Mouse (Mus musculus) E14TG2a.4 (cell line): ENCODE measurements at regions not wholly inside any gene's neighbourhood (a gene's known extent, or its start where the extent isn't known, plus 50 kb on each side); places are given as distances from the start of the nearest gene placed in this dataset.

ENCODE experiments used
- H3K27me3 ChIP-seq: 2 replicates; pipeline ENCODE4 v1.6.1; 2014; ENCODE audit warnings: low read length, control low read depth; ENCODE audit not compliant: insufficient read depth
- H3K36me3 ChIP-seq: 2 replicates; pipeline ENCODE4 v1.6.1; 2014; ENCODE audit warnings: low read length, control low read depth; ENCODE audit not compliant: insufficient read depth
- H3K4me1 ChIP-seq: replicated peaks from 2 replicates; pipeline ENCODE4 v1.6.1; 2014; ENCODE audit warnings: low read depth, low read length, control low read depth
- H3K4me3 ChIP-seq: replicated peaks from 2 replicates; pipeline ENCODE4 v1.5.1; 2014; ENCODE audit warnings: mild to moderate bottlenecking, low read length
- H3K9me3 ChIP-seq: 2 replicates; pipeline ENCODE4 v1.6.1; 2014; ENCODE audit warnings: low read length, control low read depth
- CTCF ChIP-seq: conservative IDR thresholded peaks from 2 replicates; pipeline ENCODE4 v1.5.1; 2014; ENCODE audit warnings: low read length
- NANOG ChIP-seq: IDR thresholded peaks from 2 replicates; pipeline ENCODE4 v1.6.1; 2014; ENCODE audit warnings: borderline replicate concordance, low read length, mixed read lengths
- POU5F1 ChIP-seq: IDR thresholded peaks from 2 replicates; pipeline ENCODE4 v1.6.1; 2014; ENCODE audit warnings: low read length, borderline replicate concordance

GRCm38 (mm10) chr12:12826431-12826830, 115.3 kb downstream of the Mycn start:
- no peaks in the 10 kb centered on the region for H3K36me3 ChIP-seq
- TF ChIP-seq NANOG, result no peak
- TF ChIP-seq POU5F1, result no peak
- TF ChIP-seq CTCF, result no peak
- 0 out of 2 replicates have a peak overlapping the region, but pooled peaks have one; percentile 14 for H3K4me3 ChIP-seq
- H3K4me1 ChIP-seq, result peaks cover 74% of the 10 kb centered on the region
- no peaks in the 10 kb centered on the region for H3K9me3 ChIP-seq
- no peaks in the 10 kb centered on the region for H3K27me3 ChIP-seq

GRCm38 (mm10) chr12:12825842-12826241, 115.9 kb downstream of the Mycn start:
- Histone ChIP-seq H3K9me3 (no peaks in the 10 kb centered on the region), H3K4me1 (peaks cover 75% of the 10 kb centered on the region), H3K4me3 (peak overlapping the region; percentile 14; the same call in 1 of the 2 replicates), H3K27me3 (no peaks in the 10 kb centered on the region), H3K36me3 (no peaks in the 10 kb centered on the region)
- TF ChIP-seq CTCF (no peak), NANOG (no peak), POU5F1 (no peak)

- peaks cover 91% of the 10 kb centered on the region for H3K4me1 ChIP-seq
- H3K4me3 ChIP-seq, result peak overlapping the region; percentile 43
- no peaks in the 10 kb centered on the region for H3K36me3 ChIP-seq
- no peak for TF ChIP-seq NANOG
- no peak for TF ChIP-seq CTCF
- no peak for TF ChIP-seq POU5F1
- H3K27me3 ChIP-seq, result no peaks in the 10 kb centered on the region
- no peaks in the 10 kb centered on the region for H3K9me3 ChIP-seq
Measured at GRCm38 (mm10) chr12:12821473-12821872, 120.2 kb downstream of the Mycn start.

GRCm38 (mm10) chr12:12820668-12821351, 120.9 kb downstream of the Mycn start:
- Histone ChIP-seq H3K36me3 (no peaks in the 10 kb centered on the region), H3K4me3 (peak overlapping the region; percentile 43), H3K4me1 (peaks cover 85% of the 10 kb centered on the region), H3K9me3 (no peaks in the 10 kb centered on the region), H3K27me3 (no peaks in the 10 kb centered on the region)
- TF ChIP-seq CTCF (no peak), NANOG (no peak), POU5F1 (no peak)

GRCm38 (mm10) chr12:12819746-12820145, 122.0 kb downstream of the Mycn start:
- Histone ChIP-seq H3K4me1 (peaks cover 86% of the 10 kb centered on the region), H3K9me3 (no peaks in the 10 kb centered on the region), H3K4me3 (peak overlapping the region; percentile 3; the same call in 1 of the 2 replicates), H3K36me3 (no peaks in the 10 kb centered on the region), H3K27me3 (no peaks in the 10 kb centered on the region)
- peak; percentile 38; the same call in 1 of the 2 replicates for TF ChIP-seq POU5F1
- TF ChIP-seq CTCF, result no peak
- TF ChIP-seq NANOG, result peak; percentile 38; the same call in 1 of the 2 replicates

- H3K36me3 ChIP-seq, result no peaks in the 10 kb centered on the region
- TF ChIP-seq NANOG (no peak), POU5F1 (no peak), CTCF (no peak)
- no peaks in the 10 kb centered on the region for H3K27me3 ChIP-seq
- H3K4me1 ChIP-seq, result peaks cover 93% of the 10 kb centered on the region
- H3K9me3 ChIP-seq, result no peaks in the 10 kb centered on the region
- H3K4me3 ChIP-seq, result no peak overlapping the region
Measured at GRCm38 (mm10) chr12:12814693-12815092, 127.0 kb downstream of the Mycn start.

GRCm38 (mm10) chr12:12812873-12813272, 128.8 kb downstream of the Mycn start:
- no peaks in the 10 kb centered on the region for H3K27me3 ChIP-seq
- no peaks in the 10 kb centered on the region for H3K36me3 ChIP-seq
- TF ChIP-seq CTCF, result no peak
- no peak for TF ChIP-seq NANOG
- TF ChIP-seq POU5F1, result no peak
- H3K4me1 ChIP-seq, result peaks cover 87% of the 10 kb centered on the region
- no peaks in the 10 kb centered on the region for H3K9me3 ChIP-seq
- peak overlapping the region; percentile 17; the same call in 1 of the 2 replicates for H3K4me3 ChIP-seq

- TF ChIP-seq CTCF (no peak), POU5F1 (no peak), NANOG (no peak)
Measured at GRCm38 (mm10) chr12:12810943-12811342, 130.8 kb downstream of the Mycn start.

More at GRCm38 (mm10) chr12:12810943-12811342, 130.8 kb downstream of the Mycn start:
- H3K27me3 ChIP-seq, result no peaks in the 10 kb centered on the region
- H3K9me3 ChIP-seq, result no peaks in the 10 kb centered on the region
- H3K4me1 ChIP-seq, result peaks cover 90% of the 10 kb centered on the region
- H3K36me3 ChIP-seq, result no peaks in the 10 kb centered on the region
- peak overlapping the region; percentile 62 for H3K4me3 ChIP-seq
